Mouse (Mus musculus) frontal cortex, adult 2 months (tissue): ENCODE data around the gene Golga3. TPM values are rescaled to one million over a fixed set of nuclear protein-coding genes. Genes with fewer than 3 reads are reported as not detected.

Experiments used
- DNase-seq, 2 experiments: peaks; one replicate each; pipeline ENCODE4 v3.0.0; 2022; ENCODE audit warnings: low spot score in 1 of 2; ENCODE audit errors: extremely low spot score in 1 of 2
- polyA plus RNA-seq: library from polyadenylated mRNA; depleted of rRNA; stranded (reverse); fragments of >200 nt; gene quantifications from 2 replicates; pipeline ENCODE4 v1.2.3, GENCODE M21; 2012; rRNA removed

Gene Golga3
- polyA plus RNA-seq, 1 experiment = 20.8 TPM

- peak; percentile 74 to 94 for DNase-seq
These were observed 54.4 kb downstream of the Golga3 start, which contains the start of gene Ankle2 for GRCm38 (mm10) chr5:110230780-110231461. Gene Ankle2, plus strand, starts transcription at chr5:110231004.

DNA sequence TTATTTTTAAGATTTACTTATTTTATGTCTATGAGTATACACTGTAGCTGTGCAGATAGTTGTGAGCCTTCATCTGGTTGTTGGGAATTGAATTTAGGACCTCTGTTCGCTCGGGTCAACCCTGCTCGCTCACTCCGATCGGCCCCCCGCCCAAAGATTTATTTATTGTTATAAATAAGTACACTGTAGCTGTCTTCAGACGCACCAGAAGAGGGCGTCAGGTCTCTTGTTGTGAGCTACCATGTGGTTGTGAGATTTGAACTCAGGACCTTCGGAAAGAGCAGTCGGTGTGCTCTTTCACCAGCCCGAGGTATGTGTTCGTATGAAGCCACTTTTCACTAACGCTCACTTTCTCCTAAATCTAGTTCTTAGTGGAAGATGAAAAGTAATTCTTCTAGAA, 55.1 kb downstream of the Golga3 start:
- no peak for DNase-seq

GRCm38 (mm10) chr5:110232346-110232745, 55.8 kb downstream of the Golga3 start:
- no peak for DNase-seq

DNA sequence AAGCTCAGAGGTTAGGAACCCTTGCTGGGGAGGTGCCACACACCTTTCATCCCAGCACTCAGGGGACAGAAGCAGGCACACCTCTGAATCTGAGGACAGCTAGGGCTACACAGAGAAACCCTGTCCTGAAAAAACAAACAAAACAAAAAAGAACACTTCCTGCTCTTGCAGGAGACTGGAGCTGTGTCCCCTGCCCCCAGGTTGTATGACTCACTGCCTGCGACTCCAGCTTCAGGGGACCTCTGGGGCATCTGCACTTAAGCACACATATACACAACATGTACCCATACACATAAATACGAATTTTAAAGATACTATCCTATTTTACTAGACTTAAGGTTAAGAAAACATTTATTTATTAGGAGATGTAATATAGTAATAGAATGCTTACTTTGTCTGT, 67.6 kb downstream of the Golga3 start:
- no peak for DNase-seq

- DNase-seq = no peak
These were observed 90.4 kb downstream of the Golga3 start for GRCm38 (mm10) chr5:110266941-110267340.

DNA sequence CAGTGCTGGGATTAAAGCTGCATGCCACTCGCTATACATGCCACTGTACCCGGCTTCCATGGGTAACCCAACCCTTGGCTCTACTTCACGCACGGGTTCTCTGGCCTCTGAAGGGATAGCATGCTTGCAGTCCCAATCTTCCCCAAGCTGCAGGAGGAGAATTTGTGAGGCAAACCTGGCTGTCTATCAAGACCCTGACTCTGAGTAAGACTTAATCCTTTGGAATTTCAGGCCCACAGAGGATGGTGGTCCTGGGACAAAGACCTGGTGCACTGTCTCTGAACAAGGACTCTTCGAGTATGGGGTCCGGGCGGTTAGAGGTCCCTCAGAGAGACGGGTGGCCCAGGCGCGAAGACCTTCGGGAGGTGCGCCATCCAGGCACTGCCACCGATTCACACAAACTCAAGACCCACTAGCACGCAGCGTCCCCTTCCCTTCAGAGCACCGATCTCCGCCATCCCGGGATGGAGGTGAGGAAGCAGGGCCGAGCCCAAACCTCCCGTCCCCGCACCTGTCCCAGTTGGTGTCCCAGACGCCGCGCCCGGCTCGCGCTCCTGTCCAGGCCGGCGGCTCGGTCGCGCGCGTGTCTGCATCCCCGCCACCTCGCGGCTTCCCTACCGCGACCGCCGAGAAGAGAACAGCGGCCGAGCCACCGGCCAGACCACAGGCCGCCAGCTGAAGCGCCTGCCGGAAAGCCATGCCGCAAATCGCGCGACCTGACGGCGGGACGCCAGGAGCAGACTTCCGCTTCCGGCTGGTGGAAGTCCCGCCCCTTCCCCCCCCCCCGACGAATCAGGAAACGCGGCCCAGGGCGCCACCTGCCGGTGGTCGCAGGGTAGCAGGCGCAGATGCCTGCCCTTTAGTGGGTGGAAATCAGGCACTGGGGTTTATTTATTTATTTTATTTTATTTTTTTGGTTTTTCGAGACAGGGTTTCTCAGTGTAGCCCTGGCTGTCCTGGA, 92.9 kb downstream of the Golga3 start, which contains the start of gene Pgam5:
Gene Pgam5 (minus strand): TSS at position 773 of the 961 bp plus-strand sequence.
- DNase-seq = peak; percentile 23 to 90

DNA sequence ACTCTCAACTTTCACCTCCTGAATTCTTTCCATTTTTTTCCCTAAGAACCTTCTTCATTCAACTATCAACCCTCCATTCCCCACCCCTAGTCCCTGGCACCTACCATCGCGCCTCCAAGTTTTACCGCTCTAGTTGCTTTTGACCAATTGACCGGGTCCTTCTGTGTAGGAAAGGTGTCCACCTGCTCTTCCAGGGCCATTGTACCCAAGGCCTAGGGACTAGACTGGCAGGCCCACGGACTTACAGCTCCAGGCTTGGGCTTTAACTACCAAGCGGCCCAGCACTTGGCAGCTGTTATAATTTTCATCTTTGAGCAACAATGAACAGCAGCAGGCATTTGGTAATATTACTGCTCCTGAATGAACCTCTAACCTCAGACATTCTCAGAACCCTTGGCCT, 93.7 kb downstream of the Golga3 start:
- DNase-seq = no peak

GRCm38 (mm10) chr5:110274147-110274546, 97.6 kb downstream of the Golga3 start:
- no peak for DNase-seq

DNA sequence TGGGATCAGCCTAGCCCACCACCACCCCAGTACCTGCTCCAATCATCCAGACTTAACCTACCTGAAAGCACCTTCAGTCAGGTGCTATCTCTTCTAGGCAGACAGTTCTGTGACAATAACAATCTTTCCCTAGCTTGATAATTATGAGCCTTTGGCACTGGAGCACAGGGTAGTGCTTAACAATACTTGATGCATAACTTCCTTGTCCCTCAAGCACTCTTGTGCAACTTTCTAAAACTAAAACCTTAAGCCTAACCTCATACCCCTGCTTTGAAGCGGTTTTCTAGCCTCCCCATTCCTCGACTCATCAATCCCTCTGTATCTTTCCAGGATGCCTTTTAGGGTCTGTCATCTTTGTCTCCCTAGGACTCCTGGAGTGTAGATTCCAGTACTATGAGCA, 98.3 kb downstream of the Golga3 start:
- no peak for DNase-seq

Other genes with a start within 250 kb of the Golga3 start
- 46.2 and 56.6 TPM in 2 replicates for gene Zfp932, start 180.2 kb upstream of the Golga3 start, polyA plus RNA-seq
- 0.84 and 1.4 TPM in 2 replicates for gene Gm17655, start 104.2 kb upstream of the Golga3 start, polyA plus RNA-seq
- 0.90 and 1.2 TPM in 2 replicates for gene Gm35315, start 82.3 kb upstream of the Golga3 start, polyA plus RNA-seq
- 14.3 and 17.5 TPM in 2 replicates for gene Plcxd1, start 76.7 kb upstream of the Golga3 start, polyA plus RNA-seq
- gene Gtpbp6, start 68.5 kb upstream of the Golga3 start, polyA plus RNA-seq = 151 and 156 TPM in 2 replicates
- gene Zfp605, start 66.6 kb upstream of the Golga3 start, polyA plus RNA-seq = 6.9 and 8.6 TPM in 2 replicates
- gene Chfr, start 40.9 kb upstream of the Golga3 start, polyA plus RNA-seq = 78.1 and 83.8 TPM in 2 replicates
- 16.2 and 20.4 TPM in 2 replicates for gene Ankle2, start 54.3 kb downstream of the Golga3 start, polyA plus RNA-seq
- 48.7 and 51.8 TPM in 2 replicates for gene Pgam5, start 93.2 kb downstream of the Golga3 start, polyA plus RNA-seq
- gene Pxmp2, start 109.5 kb downstream of the Golga3 start, polyA plus RNA-seq = 5.6 and 8.3 TPM in 2 replicates
- gene Pole, start 109.6 kb downstream of the Golga3 start, polyA plus RNA-seq = 1.6 and 1.7 TPM in 2 replicates
- 0.14 and 0.23 TPM in 2 replicates for gene P2rx2, start 166.5 kb downstream of the Golga3 start, polyA plus RNA-seq
- not detected in 2 replicates for gene Lrcol1, start 168.0 kb downstream of the Golga3 start, polyA plus RNA-seq